Mouse (Mus musculus): ENCODE results near the gene Tpgs1.

Gene Tpgs1

DNA sequence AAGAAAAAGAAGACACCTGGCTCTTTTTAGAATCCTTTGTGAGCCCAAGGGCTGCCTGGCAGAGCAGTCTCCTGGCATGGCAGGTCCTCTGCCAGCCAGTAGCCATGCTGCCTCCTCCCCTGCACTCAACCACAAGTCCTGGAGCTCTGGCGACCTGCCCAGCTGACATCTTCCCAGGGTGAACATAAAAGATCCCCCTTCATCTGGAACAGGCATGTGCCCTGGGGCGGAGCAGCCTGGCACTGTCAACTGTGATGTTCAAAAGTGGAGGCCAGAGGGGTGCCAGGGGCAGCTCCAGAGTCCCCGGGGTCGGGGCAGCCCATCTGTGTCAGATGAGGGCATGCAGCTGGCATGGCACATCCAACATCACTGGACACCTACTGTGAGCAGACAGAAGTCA is 45.8 kb downstream of the Tpgs1 start:
- DNase-seq: no peak

- no peak for DNase-seq
These were observed 47.3 kb downstream of the Tpgs1 start, which contains the start of gene Hcn2 for GRCm38 (mm10) chr10:79716254-79716987. Hcn2 (plus strand) TSS chr10:79716634.

DNA sequence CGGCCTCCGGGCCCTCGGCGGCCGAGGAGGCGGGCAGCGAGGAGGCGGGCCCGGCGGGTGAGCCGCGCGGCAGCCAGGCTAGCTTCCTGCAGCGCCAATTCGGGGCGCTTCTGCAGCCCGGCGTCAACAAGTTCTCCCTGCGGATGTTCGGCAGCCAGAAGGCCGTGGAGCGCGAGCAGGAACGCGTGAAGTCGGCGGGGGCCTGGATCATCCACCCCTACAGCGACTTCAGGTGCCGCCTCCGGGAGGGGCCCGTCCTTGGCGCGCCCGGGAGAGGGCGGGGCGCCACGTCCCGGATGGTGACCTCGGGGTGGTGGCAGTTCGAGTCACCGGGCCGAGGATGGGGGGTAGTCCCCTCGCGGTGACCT is 47.8 kb downstream of the Tpgs1 start:
- no peak for DNase-seq

DNA sequence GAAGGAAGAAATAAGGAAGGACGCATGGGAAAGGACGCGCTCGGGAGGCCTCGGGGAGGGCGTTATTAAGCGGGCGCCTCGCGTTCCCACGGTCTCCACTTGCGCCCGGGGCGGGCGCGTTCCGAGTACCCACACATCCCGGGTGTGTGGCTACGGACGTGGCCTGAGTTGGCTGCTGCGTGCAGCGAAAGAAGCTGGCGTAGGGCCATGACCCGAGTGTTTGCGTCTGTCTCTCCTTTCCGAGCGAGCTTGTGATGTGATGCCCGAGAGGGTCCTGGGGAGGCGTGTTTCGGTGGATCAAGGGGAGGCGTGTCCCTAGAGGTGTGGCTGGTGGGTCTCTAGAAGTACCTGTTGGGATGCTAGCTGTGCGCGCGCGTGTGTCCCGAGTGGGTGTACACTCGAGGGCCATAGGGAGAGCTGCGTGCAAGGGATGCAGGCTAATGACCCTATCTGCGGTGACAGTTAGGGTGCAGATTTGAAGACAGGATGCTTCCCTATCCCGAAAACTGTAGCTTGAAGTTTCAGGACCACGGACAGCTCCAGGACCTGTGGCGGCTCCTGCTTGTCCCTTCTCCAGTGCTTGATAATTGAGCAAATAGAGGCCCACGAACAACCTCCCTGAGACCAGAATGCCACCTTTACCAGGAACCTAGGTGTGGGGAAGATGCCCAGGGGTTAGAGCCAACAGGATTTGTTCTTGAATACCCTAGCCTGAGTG is 48.6 kb downstream of the Tpgs1 start:
- DNase-seq: no peak

GRCm38 (mm10) chr10:79721089-79721488 is 51.9 kb downstream of the Tpgs1 start:
- DNase-seq: no peak

- DNase-seq: no peak
These were observed 53.9 kb downstream of the Tpgs1 start for GRCm38 (mm10) chr10:79723047-79723446.

- no peak for DNase-seq
These were observed 54.5 kb downstream of the Tpgs1 start for GRCm38 (mm10) chr10:79723692-79724091.

All from kidney, adult 11 months (tissue).